Mouse (Mus musculus) neural tube, embryonic 12.5 days (tissue): Measurements from ENCODE around the gene Arl6ip4. TPM values are rescaled to one million over a fixed set of nuclear protein-coding genes. Genes with fewer than 3 reads are reported as not detected.

Experiments
- ATAC-seq: fragments of 200-750 bp; cut with Nextera tagmentation; 2 replicates; pipeline ENCODE4 v1.8.0; 2017; ENCODE audit warnings: low read depth, mild to moderate bottlenecking, moderate TSS enrichment, moderate library complexity; ENCODE audit not compliant: low FRiP score
- H3K27ac ChIP-seq: fragments of 300-500 bp; sonication (generic); 2 replicates; pipeline ENCODE4 v1.5.1; 2016
- H3K27me3 ChIP-seq: fragments of 300-500 bp; sonication (generic); replicated peaks from 2 replicates; pipeline ENCODE4 v1.6.1; 2016; ENCODE audit warnings: mild to moderate bottlenecking
- H3K36me3 ChIP-seq: fragments of 300-500 bp; sonication (generic); 2 replicates; pipeline ENCODE4 v1.6.1; 2016; ENCODE audit warnings: mild to moderate bottlenecking
- H3K4me1 ChIP-seq: fragments of 300-500 bp; sonication (generic); 2 replicates; pipeline ENCODE4 v1.6.1; 2016
- H3K4me2 ChIP-seq: fragments of 300-500 bp; sonication (generic); replicated peaks from 2 replicates; pipeline ENCODE4 v1.6.1; 2016; ENCODE audit warnings: mild to moderate bottlenecking
- H3K4me3 ChIP-seq: fragments of 300-500 bp; sonication (generic); 2 replicates; pipeline ENCODE4 v1.5.1; 2016
- H3K9ac ChIP-seq: fragments of 300-500 bp; sonication (generic); 2 replicates; pipeline ENCODE4 v1.6.1; 2016; ENCODE audit warnings: mild to moderate bottlenecking
- H3K9me3 ChIP-seq: fragments of 300-500 bp; sonication (generic); 2 replicates; pipeline ENCODE4 v1.6.1; 2016; ENCODE audit warnings: mild to moderate bottlenecking
- WGBS: fragments of 180-500 bp; shearing (Covaris S2); methylation state at CpG from one replicate; pipeline ENCODE4 v1.1.7; 2016; 5-methylcytosine and 5-hydroxymethylcytosine counted together
- polyA plus RNA-seq: library from polyadenylated mRNA; unstranded; fragments of >200 nt; fragmentation: Nextera tagmentation; extraction: Ambion mirVana; gene quantifications from 2 replicates; pipeline ENCODE4 v1.2.1, GENCODE M21; 2016

Gene Arl6ip4
- polyA plus RNA-seq, 1 experiment from 2014 or later, result 93.1 TPM

- Histone ChIP-seq H3K9me3 (no peaks in the 10 kb centered on the region), H3K27ac (no peak overlapping the region), H3K4me2 (no peak overlapping the region), H3K4me3 (no peak overlapping the region), H3K27me3 (no peaks in the 10 kb centered on the region), H3K9ac (no peak overlapping the region), H3K36me3 (no peaks in the 10 kb centered on the region), H3K4me1 (peaks cover 62% of the 10 kb centered on the region)
- WGBS, result 76% methylated on average over 11 of the region's 11 CpGs
- ATAC-seq, result no peak
These were observed 47.6 kb downstream of the Arl6ip4 start for GRCm38 (mm10) chr5:124163445-124163844.

- Histone ChIP-seq H3K9ac (no peak overlapping the region), H3K9me3 (no peaks in the 10 kb centered on the region), H3K4me3 (no peak overlapping the region), H3K36me3 (no peaks in the 10 kb centered on the region), H3K4me2 (peak overlapping the region; percentile 25; the same call in 1 of the 2 replicates), H3K4me1 (peaks cover 62% of the 10 kb centered on the region), H3K27me3 (0 out of 2 replicates have a peak, but pooled peaks cover 2% of the 10 kb centered on the region), H3K27ac (peak overlapping the region; percentile 34; the same call in 1 of the 2 replicates)
- 35% methylated on average over 15 of the region's 15 CpGs for WGBS
- peak; percentile 67 for ATAC-seq
These were observed 50.0 kb downstream of the Arl6ip4 start for GRCm38 (mm10) chr5:124165622-124166570.

DNA sequence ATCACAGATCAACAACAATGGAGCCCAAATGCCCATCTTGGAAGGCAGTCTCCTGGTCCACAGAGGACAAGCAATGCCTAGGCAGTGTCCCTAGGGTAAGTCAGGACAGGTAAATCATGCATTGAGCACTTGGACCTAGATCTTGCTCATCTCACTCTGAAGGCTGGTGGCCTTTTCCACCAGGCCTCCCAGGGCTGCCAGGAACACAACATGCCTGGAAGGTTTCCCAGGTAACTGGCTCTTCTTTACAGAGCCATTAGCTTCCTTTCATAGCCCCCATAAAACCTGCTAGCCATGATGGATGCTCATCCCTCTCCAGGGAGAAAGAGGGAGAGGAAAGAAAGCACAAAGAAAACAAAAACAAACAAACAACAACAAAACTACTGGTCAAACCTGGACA, 50.9 kb downstream of the Arl6ip4 start:
- Histone ChIP-seq H3K27me3 (0 out of 2 replicates have a peak, but pooled peaks cover 2% of the 10 kb centered on the region), H3K9me3 (no peaks in the 10 kb centered on the region), H3K36me3 (no peaks in the 10 kb centered on the region), H3K27ac (no peak overlapping the region), H3K9ac (no peak overlapping the region), H3K4me1 (peaks cover 62% of the 10 kb centered on the region), H3K4me3 (no peak overlapping the region), H3K4me2 (peak overlapping the region; percentile 25)
- ATAC-seq, result no peak

GRCm38 (mm10) chr5:124167621-124168020, 51.7 kb downstream of the Arl6ip4 start:
- H3K4me1 ChIP-seq, result peaks cover 54% of the 10 kb centered on the region

More at GRCm38 (mm10) chr5:124167621-124168020, 51.7 kb downstream of the Arl6ip4 start:
- 40% methylated on average over 10 of the region's 10 CpGs for WGBS
- Histone ChIP-seq H3K36me3 (no peaks in the 10 kb centered on the region), H3K27me3 (0 out of 2 replicates have a peak, but pooled peaks cover 2% of the 10 kb centered on the region), H3K4me3 (no peak overlapping the region), H3K9ac (no peak overlapping the region), H3K9me3 (no peaks in the 10 kb centered on the region), H3K27ac (no peak overlapping the region), H3K4me2 (no peak overlapping the region)
- no peak for ATAC-seq

Other genes with a start within 250 kb of the Arl6ip4 start
- not detected in 2 replicates for gene Hcar1, start 236.1 kb upstream of the Arl6ip4 start, polyA plus RNA-seq
- 149 and 159 TPM in 2 replicates for gene Denr, start 208.9 kb upstream of the Arl6ip4 start, polyA plus RNA-seq
- 2.4 and 3.4 TPM in 2 replicates for gene Gm43518, start 188.7 kb upstream of the Arl6ip4 start, polyA plus RNA-seq
- 5.9 and 7.9 TPM in 2 replicates for gene Ccdc62, start 185.4 kb upstream of the Arl6ip4 start, polyA plus RNA-seq
- gene Hip1r, start 142.5 kb upstream of the Arl6ip4 start, polyA plus RNA-seq, result 12.6 and 14.6 TPM in 2 replicates
- gene Vps37b, start 83.8 kb upstream of the Arl6ip4 start, polyA plus RNA-seq, result 70.9 and 71.2 TPM in 2 replicates
- gene Abcb9, start 20.3 kb upstream of the Arl6ip4 start, polyA plus RNA-seq, result 4.1 and 4.7 TPM in 2 replicates
- 28.1 and 28.8 TPM in 2 replicates for gene Ogfod2, start 3.8 kb upstream of the Arl6ip4 start, polyA plus RNA-seq
- 6.3 and 7.4 TPM in 2 replicates for gene Pitpnm2, start 133.7 kb downstream of the Arl6ip4 start, polyA plus RNA-seq
- gene Mphosph9, start 211.9 kb downstream of the Arl6ip4 start, polyA plus RNA-seq, result 17.9 and 18.8 TPM in 2 replicates
- gene 2810006K23Rik, start 212.0 kb downstream of the Arl6ip4 start, polyA plus RNA-seq, result 21.2 and 22.9 TPM in 2 replicates
- 293 and 314 TPM in 2 replicates for gene Cdk2ap1, start 247.0 kb downstream of the Arl6ip4 start, polyA plus RNA-seq